Mouse (Mus musculus) forebrain, embryonic 14.5 days (tissue): Measurements from ENCODE around the gene Gm4836. TPM values are rescaled to one million over a fixed set of nuclear protein-coding genes. Genes with fewer than 3 reads are reported as not detected.
"Not testable (repeated sequence)": the region's sequence is repeated elsewhere in the genome, so short reads cannot be mapped to it uniquely, and the experiment has no call there.

Experiments used
- ATAC-seq: fragments of 200-750 bp; cut with Nextera tagmentation; 2 replicates; pipeline ENCODE4 v1.8.0; 2017; ENCODE audit warnings: mild to moderate bottlenecking, moderate library complexity
- DNase-seq: peaks from one replicate; pipeline ENCODE4 v3.0.0-alpha.2; 2015; ENCODE audit warnings: low spot score
- H3K27ac ChIP-seq: fragments of 300-500 bp; sonication (generic); 2 replicates; pipeline ENCODE4 v1.5.1; 2014; ENCODE audit warnings: low read depth, mild to moderate bottlenecking, control low read depth, low read length, moderate library complexity
- H3K27me3 ChIP-seq: fragments of 300-500 bp; sonication (generic); replicated peaks from 2 replicates; pipeline ENCODE4 v1.6.1; 2014; ENCODE audit warnings: low read length, control low read depth, mixed read lengths; ENCODE audit not compliant: control insufficient read depth, insufficient read depth
- H3K36me3 ChIP-seq: fragments of 300-500 bp; sonication (generic); 2 replicates; pipeline ENCODE4 v1.6.1; 2014; ENCODE audit warnings: low read length, control low read depth; ENCODE audit not compliant: control insufficient read depth, insufficient read depth
- H3K4me1 ChIP-seq: fragments of 300-500 bp; sonication (generic); 2 replicates; pipeline ENCODE4 v1.6.1; 2014; ENCODE audit warnings: antibody characterized with exemption, low read length, control low read depth; ENCODE audit not compliant: control insufficient read depth, insufficient read depth
- H3K4me2 ChIP-seq: fragments of 300-500 bp; sonication (generic); 2 replicates; pipeline ENCODE4 v1.6.1; 2014; ENCODE audit warnings: mild to moderate bottlenecking, control low read depth, low read length
- H3K4me3 ChIP-seq: fragments of 300-500 bp; sonication (generic); 2 replicates; pipeline ENCODE4 v1.5.1; 2014; ENCODE audit warnings: low read depth, low read length, control low read depth
- H3K9ac ChIP-seq: fragments of 300-500 bp; sonication (generic); 2 replicates; pipeline ENCODE4 v1.6.1; 2014; ENCODE audit warnings: mild to moderate bottlenecking, low read length, control low read depth, moderate library complexity
- H3K9me3 ChIP-seq: fragments of 300-500 bp; sonication (generic); replicated peaks from 2 replicates; pipeline ENCODE4 v1.6.1; 2016; ENCODE audit warnings: low read length, control low read depth, mixed read lengths; ENCODE audit not compliant: control insufficient read depth
- WGBS: fragments of 180-500 bp; shearing (Covaris S2); extraction: QIAGEN DNeasy Blood & Tissue Kit; methylation state at CpG from one replicate; pipeline ENCODE4 v1.1.7; 2014; 5-methylcytosine and 5-hydroxymethylcytosine counted together
- polyA plus RNA-seq: library from polyadenylated mRNA; unstranded; fragments of >200 nt; fragmentation: Nextera tagmentation; extraction: Ambion mirVana; gene quantifications from 2 replicates; pipeline ENCODE4 v1.2.1, GENCODE M21; 2014

Gm4836 gene
- not detected in 2 replicates for polyA plus RNA-seq

DNA sequence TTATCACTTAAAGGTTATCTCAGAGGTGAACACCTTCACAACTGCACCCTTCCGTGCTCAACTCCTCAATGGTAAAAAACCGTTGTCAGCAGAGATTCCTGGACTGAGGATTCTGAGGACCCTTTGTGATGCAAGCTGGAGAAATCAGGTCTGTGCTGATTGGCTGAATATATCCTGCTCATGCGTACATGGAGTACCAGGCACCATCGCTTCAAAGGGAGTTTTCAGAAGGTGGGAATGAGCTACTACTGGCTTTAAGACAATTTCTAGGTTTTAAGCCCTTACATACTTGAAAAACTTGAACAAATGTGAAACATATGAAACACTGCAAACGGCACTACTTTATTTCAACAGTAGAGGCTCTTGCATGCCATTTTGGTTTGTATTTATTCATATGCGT lies at the start of gene Gm4836:
Gm4836 (minus strand) TSS at position 101 of the 400 bp plus-strand sequence.
- ATAC-seq, DNase-seq, H3K27ac ChIP-seq, H3K36me3 ChIP-seq, H3K9ac ChIP-seq, H3K4me2 ChIP-seq, H3K9me3 ChIP-seq, H3K4me3 ChIP-seq, H3K27me3 ChIP-seq, H3K4me1 ChIP-seq: not testable (repeated sequence)
- no CpG with 5 or more reads among the region's 6 CpGs for WGBS
